Mouse (Mus musculus): ENCODE results near the gene Akt3.

GRCm38 (mm10) chr1:176997254-176997653 is 260.7 kb downstream of the Akt3 start:
- TF ChIP-seq CTCF (IDR thresholded peaks at IDR 0.05; ENCODE audit: extremely low read depth, insufficient read length, insufficient replicate concordance, low read depth, low read length) = no peak
- TF ChIP-seq POLR2A (IDR thresholded peaks at IDR 0.05; ENCODE audit: low read depth, low read length) = no peak
